Mouse (Mus musculus): ENCODE data around the gene Lama5. TPM values are rescaled to one million over a fixed set of nuclear protein-coding genes. Genes with fewer than 3 reads are reported as not detected.

The Lama5 gene
- total RNA-seq, 4 experiments from 2014 or later: 27.7 to 97.1 (median 46.8) TPM

GRCm38 (mm10) chr2:180135414-180135813 is 90.2 kb downstream of the Lama5 start:
- no peak for DNase-seq

- no peak for DNase-seq
Measured at GRCm38 (mm10) chr2:180133911-180134310, 91.7 kb downstream of the Lama5 start.

- DNase-seq: no peak
Measured at GRCm38 (mm10) chr2:180133231-180133630, 92.4 kb downstream of the Lama5 start.

DNA sequence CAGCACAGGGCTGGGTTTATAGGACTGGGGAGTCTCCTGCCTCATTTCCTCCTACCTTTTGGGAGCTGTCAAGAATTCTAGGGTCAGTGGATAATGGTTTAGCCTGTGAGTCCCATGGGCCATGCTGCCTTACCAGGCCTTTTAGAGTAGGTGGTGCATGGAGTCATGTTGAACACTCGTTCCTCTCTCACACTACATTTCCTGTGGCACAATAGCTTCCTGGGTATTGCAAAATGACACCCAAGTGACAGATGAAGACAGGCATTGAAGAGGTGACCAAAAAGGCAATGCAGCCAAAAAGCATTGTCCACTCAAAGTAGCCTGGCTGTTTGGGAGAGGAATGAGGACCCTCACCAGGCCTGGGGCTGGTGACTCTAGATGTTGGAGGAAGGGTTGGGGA is 98.0 kb downstream of the Lama5 start:
- no peak for DNase-seq

Small RNA genes within 50 kb of the gene (microRNA-seq; reads per million reads assigned to microRNA genes)
- 0 reads per million in 2 experiments for gene Mir3091
- 0 to 0.17 reads per million in 2 experiments for gene Mir7005

Other genes starting within 250 kb of the Lama5 start
- gene Taf4, start 249.2 kb downstream of the Lama5 start, total RNA-seq (2022): 10 to 100 TPM; 16.8 to 22.8 (median 19.6) TPM
- 10 to 100 TPM; 41.8 to 54.8 (median 48.5) TPM for gene Lsm14b, start 200.9 kb downstream of the Lama5 start, total RNA-seq (2022)
- 100 to 1,000 TPM; 195 to 232 (median 215) TPM for gene Psma7, start 183.4 kb downstream of the Lama5 start, total RNA-seq (2022)
- 10 to 100 TPM in 3 of 4 experiments, 1 to 10 TPM in 1; 9.9 to 14.3 (median 11.7) TPM for gene Ss18l1, start 183.3 kb downstream of the Lama5 start, total RNA-seq (2022)
- 10 to 100 TPM; 17.3 to 26.1 (median 21.6) TPM for gene Mtg2, start 155.3 kb downstream of the Lama5 start, total RNA-seq (2022)
- under 1 TPM; 0.17 to 0.89 (median 0.27) TPM for gene Hrh3, start 121.4 kb downstream of the Lama5 start, total RNA-seq (2022)
- gene Osbpl2, start 106.6 kb downstream of the Lama5 start, total RNA-seq (2022): 10 to 100 TPM; 41.8 to 61.6 (median 48.6) TPM
- 100 to 1,000 TPM; 158 to 178 (median 163) TPM for gene Adrm1, start 54.4 kb downstream of the Lama5 start, total RNA-seq (2022)
- 1,000 to 10,000 TPM in 1 of 4 experiments, 100 to 1,000 TPM in 3; 772 to 1,010 (median 917) TPM for gene Rps21, start 31.5 kb upstream of the Lama5 start, total RNA-seq (2022)
- 10 to 100 TPM; 13.6 to 17.0 (median 15.1) TPM for gene Cables2, start 47.6 kb upstream of the Lama5 start, total RNA-seq (2022)
- not detected for gene Rbbp8nl, start 64.0 kb upstream of the Lama5 start, total RNA-seq (2022)
- gene Gata5, start 108.8 kb upstream of the Lama5 start, total RNA-seq (2022): under 1 TPM in 2 of 4 experiments, not detected in 2; 0.07 to 0.09 TPM
- under 1 TPM in 3 of 4 experiments, not detected in 1; 0.67 to 0.81 (median 0.73) TPM for gene Slco4a1, start 230.4 kb upstream of the Lama5 start, total RNA-seq (2022)

All from adrenal gland, adult 8-10 months (tissue).